Mouse (Mus musculus) megakaryocyte progenitor cell, adult 5-6 weeks (primary cell): ENCODE measurements around the gene Evx2. TPM values are rescaled to one million over a fixed set of nuclear protein-coding genes. Genes with fewer than 3 reads are reported as not detected.

ENCODE experiments used
- ATAC-seq: replicated peaks from 2 replicates; pipeline ENCODE4 v1.8.0; 2016; ENCODE audit warnings: mild to moderate bottlenecking, moderate TSS enrichment, inconsistent platforms; ENCODE audit not compliant: poor library complexity
- total RNA-seq, 2 experiments: library from RNA; stranded (forward) in 1 of 2; stranded (reverse) in 1 of 2; fragments of 157-497, 149-512 nt in 1 of 2; fragments of 200-1000 nt in 1 of 2; gene quantifications; 2 replicates each; pipeline versions ENCODE4 v1.2.3 to v1.2.4; 2015 to 2017

Gene Evx2
- total RNA-seq, 2 experiments from 2014 or later: not detected

DNA sequence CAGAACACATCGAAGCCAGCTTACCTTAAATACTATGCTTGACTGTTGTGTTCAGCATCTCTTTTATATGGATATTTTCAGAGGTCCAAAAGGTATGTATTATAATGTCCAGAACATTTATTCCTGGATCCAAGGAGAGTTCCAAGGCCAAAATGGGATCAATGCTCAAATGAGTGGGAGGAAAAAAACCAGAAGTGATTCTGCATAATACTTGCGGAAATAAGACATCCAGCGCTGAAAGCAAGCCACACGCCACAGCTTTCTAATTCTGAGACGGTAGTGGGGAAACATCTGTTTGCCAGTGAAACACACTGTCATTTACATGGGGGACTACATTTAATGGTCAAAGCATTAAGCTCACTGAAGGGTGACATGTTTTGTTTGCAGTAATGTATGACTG, 16.9 kb downstream of the Evx2 start:
- peak; percentile 64 for ATAC-seq

- ATAC-seq: no peak
Measured at GRCm38 (mm10) chr2:74635412-74635811, 23.9 kb downstream of the Evx2 start.

GRCm38 (mm10) chr2:74620368-74620767, 39.0 kb downstream of the Evx2 start:
- no peak for ATAC-seq

- ATAC-seq: no peak
Measured at GRCm38 (mm10) chr2:74619676-74620246, 39.6 kb downstream of the Evx2 start.

DNA sequence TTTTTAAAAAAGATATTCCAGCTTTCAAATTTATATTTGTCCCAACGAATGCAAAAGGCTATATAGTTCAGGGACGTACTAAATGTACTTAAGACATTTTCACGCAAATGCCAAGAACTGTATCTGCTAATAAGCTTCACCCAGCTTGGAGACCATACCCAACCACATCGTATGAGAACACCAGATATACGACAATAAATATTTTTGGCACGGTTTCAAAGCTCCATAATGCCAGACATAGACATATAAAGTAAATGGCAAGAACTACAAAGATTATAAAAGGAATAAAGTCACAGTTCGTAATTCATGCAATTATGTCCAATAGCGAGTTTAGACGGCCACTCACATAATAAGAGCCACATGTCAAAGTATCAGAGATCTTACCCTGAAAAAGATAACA, 41.7 kb downstream of the Evx2 start:
- no peak for ATAC-seq

- ATAC-seq: no peak
Measured at GRCm38 (mm10) chr2:74611406-74611805, 48.0 kb downstream of the Evx2 start.

GRCm38 (mm10) chr2:74609350-74609749, 50.0 kb downstream of the Evx2 start:
- ATAC-seq: peak; percentile 94

DNA sequence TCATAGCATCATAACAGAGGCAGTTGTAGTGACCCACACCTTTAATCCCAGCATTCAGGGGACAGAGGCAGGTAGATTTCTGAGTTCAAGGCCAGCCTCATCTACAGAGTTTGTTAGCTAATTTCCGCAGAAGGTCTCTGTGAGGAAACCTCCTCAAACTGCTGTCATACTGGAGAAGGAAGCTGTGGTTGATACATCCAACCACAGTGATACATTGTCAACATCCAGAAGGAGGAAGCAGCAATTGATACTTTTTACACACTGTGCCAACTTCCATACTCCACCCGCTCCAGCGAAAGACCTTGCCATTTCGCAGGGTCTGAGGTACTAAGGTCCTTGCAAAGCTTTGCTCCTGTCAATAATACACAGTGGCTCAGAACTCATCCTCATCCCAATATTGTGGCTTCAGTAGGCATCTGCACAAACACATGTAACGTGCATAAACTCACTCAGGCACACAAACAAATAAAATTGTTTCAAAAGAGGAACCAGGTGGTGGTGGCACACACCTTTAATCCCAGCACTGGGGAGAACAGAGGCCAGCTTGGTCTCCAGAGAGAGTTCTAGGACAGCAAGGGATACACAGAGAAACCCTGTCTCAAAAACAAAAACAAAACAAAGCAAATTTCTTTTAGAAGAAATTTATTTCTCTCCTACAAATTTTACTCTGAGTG, 53.1 kb downstream of the Evx2 start:
- ATAC-seq: peak; percentile 96

DNA sequence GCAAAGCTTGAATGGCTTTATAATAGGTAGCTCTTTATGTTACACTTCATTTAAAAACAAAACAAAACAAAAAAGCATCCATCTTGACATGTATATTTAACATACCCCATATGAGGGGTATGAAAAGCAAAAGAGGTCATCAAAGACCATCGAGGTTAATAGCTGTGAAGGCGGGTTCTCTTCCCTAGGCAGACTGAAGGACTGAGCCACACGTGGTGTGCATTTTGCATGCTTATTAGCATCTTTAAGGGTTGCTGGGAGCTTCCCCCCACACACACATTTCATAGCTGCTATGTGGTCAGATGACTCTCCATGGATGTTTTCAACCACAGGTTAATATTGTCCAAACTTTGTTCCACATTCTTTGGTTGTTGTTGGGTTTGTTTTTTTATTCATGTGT, 55.3 kb downstream of the Evx2 start:
- ATAC-seq: no peak

Other genes starting within 250 kb of the Evx2 start
- gene Lnpk, start 80.1 kb downstream of the Evx2 start, total RNA-seq (2015): 30.8 and 34.9 TPM in 2 replicates
- 42.6 and 42.8 TPM in 2 replicates for gene Lnpk, start 80.1 kb downstream of the Evx2 start, total RNA-seq (2017)
- gene Hoxd13, start 8.8 kb upstream of the Evx2 start, total RNA-seq (2015): not detected in 2 replicates
- gene Hoxd13, start 8.8 kb upstream of the Evx2 start, total RNA-seq (2017): not detected in 2 replicates
- not detected in 2 replicates for gene Hoxd12, start 15.5 kb upstream of the Evx2 start, total RNA-seq (2015)
- not detected in 2 replicates for gene Hoxd12, start 15.5 kb upstream of the Evx2 start, total RNA-seq (2017)
- gene Hoxd11, start 20.0 kb upstream of the Evx2 start, total RNA-seq (2015): not detected in 2 replicates
- gene Hoxd11, start 20.0 kb upstream of the Evx2 start, total RNA-seq (2017): not detected in 2 replicates
- gene Hoxd10, start 32.4 kb upstream of the Evx2 start, total RNA-seq (2015): not detected in 2 replicates
- not detected in 2 replicates for gene Hoxd10, start 32.4 kb upstream of the Evx2 start, total RNA-seq (2017)
- not detected in 2 replicates for gene Hoxd9, start 38.2 kb upstream of the Evx2 start, total RNA-seq (2015)
- not detected in 2 replicates for gene Hoxd9, start 38.2 kb upstream of the Evx2 start, total RNA-seq (2017)
- not detected in 2 replicates for gene Hoxd8, start 45.1 kb upstream of the Evx2 start, total RNA-seq (2015)
- not detected in 2 replicates for gene Hoxd8, start 45.1 kb upstream of the Evx2 start, total RNA-seq (2017)
- gene Hoxd3, start 52.4 kb upstream of the Evx2 start, total RNA-seq (2015): not detected in 2 replicates
- not detected in 2 replicates for gene Hoxd3, start 52.4 kb upstream of the Evx2 start, total RNA-seq (2017)
- not detected in 2 replicates for gene Hoxd4, start 52.4 kb upstream of the Evx2 start, total RNA-seq (2015)
- gene Hoxd4, start 52.4 kb upstream of the Evx2 start, total RNA-seq (2017): not detected in 2 replicates
- gene Gm28230, start 67.2 kb upstream of the Evx2 start, total RNA-seq (2015): not detected in 2 replicates
- not detected in 2 replicates for gene Gm28230, start 67.2 kb upstream of the Evx2 start, total RNA-seq (2017)
- not detected in 2 replicates for gene Hoxd1, start 103.4 kb upstream of the Evx2 start, total RNA-seq (2015)
- not detected in 2 replicates for gene Hoxd1, start 103.4 kb upstream of the Evx2 start, total RNA-seq (2017)
- 68.4 and 75.0 TPM in 2 replicates for gene Mtx2, start 166.2 kb upstream of the Evx2 start, total RNA-seq (2015)
- 22.2 and 29.0 TPM in 2 replicates for gene Mtx2, start 166.2 kb upstream of the Evx2 start, total RNA-seq (2017)